Mouse (Mus musculus): ENCODE data around the gene Ucp2. TPM values are rescaled to one million over a fixed set of nuclear protein-coding genes. Genes with fewer than 3 reads are reported as not detected.

The Ucp2 gene
- polyA plus RNA-seq, 1 experiment from 2014 or later = 77.2 TPM

DNA sequence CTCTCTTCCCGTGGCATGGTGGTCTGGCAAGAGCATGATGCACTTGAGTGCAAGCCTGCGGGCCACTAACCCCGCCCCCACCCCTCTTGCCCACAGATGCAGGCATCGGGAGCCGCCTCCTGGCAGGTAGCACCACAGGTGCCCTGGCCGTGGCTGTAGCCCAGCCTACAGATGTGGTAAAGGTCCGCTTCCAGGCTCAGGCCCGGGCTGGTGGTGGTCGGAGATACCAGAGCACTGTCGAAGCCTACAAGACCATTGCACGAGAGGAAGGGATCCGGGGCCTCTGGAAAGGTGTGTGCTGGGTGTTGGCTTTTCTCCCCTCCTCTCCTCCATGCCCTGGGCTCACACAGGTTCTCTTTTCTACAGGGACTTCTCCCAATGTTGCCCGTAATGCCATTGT, 4.8 kb downstream of the Ucp2 start:
- peaks cover 26% of the 10 kb centered on the region; the same call in 1 of the 2 replicates for H3K4me1 ChIP-seq (replicated peaks; ENCODE audit: control insufficient read depth, insufficient read depth, low read length)
- H3K27me3 ChIP-seq (ENCODE audit: control insufficient read depth, insufficient read depth, low read length) = no peaks in the 10 kb centered on the region
- ATAC-seq (ENCODE audit: low FRiP score) = no peak
- H3K4me3 ChIP-seq (replicated peaks; ENCODE audit: low read length) = no peak overlapping the region
- 92% methylated on average over 13 of the region's 13 CpGs for WGBS
- no peak for DNase-seq (ENCODE audit: low spot score)
- H3K9ac ChIP-seq = no peak overlapping the region
- no peak overlapping the region for H3K4me2 ChIP-seq (replicated peaks)
- no peaks in the 10 kb centered on the region for H3K36me3 ChIP-seq (replicated peaks; ENCODE audit: control insufficient read depth, insufficient read depth)
- H3K9me3 ChIP-seq (ENCODE audit: control insufficient read depth, low read length) = no peaks in the 10 kb centered on the region
- H3K27ac ChIP-seq = no peak overlapping the region

- Histone ChIP-seq H3K36me3 (replicated peaks; ENCODE audit: control insufficient read depth, insufficient read depth) (no peaks in the 10 kb centered on the region), H3K27ac (no peak overlapping the region), H3K9ac (no peak overlapping the region), H3K4me3 (replicated peaks; ENCODE audit: low read length) (no peak overlapping the region), H3K9me3 (ENCODE audit: control insufficient read depth, low read length) (no peaks in the 10 kb centered on the region), H3K27me3 (ENCODE audit: control insufficient read depth, insufficient read depth, low read length) (no peaks in the 10 kb centered on the region), H3K4me1 (replicated peaks; ENCODE audit: control insufficient read depth, insufficient read depth, low read length) (peaks cover 19% of the 10 kb centered on the region; the same call in 1 of the 2 replicates), H3K4me2 (replicated peaks) (no peak overlapping the region)
- no peak for ATAC-seq (ENCODE audit: low FRiP score)
- DNase-seq (ENCODE audit: low spot score) = no peak
Observed at GRCm38 (mm10) chr7:100499465-100499864, 6.3 kb downstream of the Ucp2 start.

- DNase-seq (ENCODE audit: low spot score) = no peak
- H3K4me2 ChIP-seq (replicated peaks) = no peak overlapping the region
- H3K9me3 ChIP-seq (ENCODE audit: control insufficient read depth, low read length) = no peaks in the 10 kb centered on the region
- no peak overlapping the region for H3K9ac ChIP-seq
- no peak for ATAC-seq (ENCODE audit: low FRiP score)
- H3K4me3 ChIP-seq (replicated peaks; ENCODE audit: low read length) = no peak overlapping the region
- WGBS = 65% methylated on average over 16 of the region's 16 CpGs
- H3K27me3 ChIP-seq (ENCODE audit: control insufficient read depth, insufficient read depth, low read length) = no peaks in the 10 kb centered on the region
- peaks cover 10% of the 10 kb centered on the region; the same call in 1 of the 2 replicates for H3K4me1 ChIP-seq (replicated peaks; ENCODE audit: control insufficient read depth, insufficient read depth, low read length)
- no peaks in the 10 kb centered on the region for H3K36me3 ChIP-seq (replicated peaks; ENCODE audit: control insufficient read depth, insufficient read depth)
- no peak overlapping the region for H3K27ac ChIP-seq
Observed at GRCm38 (mm10) chr7:100500276-100500977, 7.3 kb downstream of the Ucp2 start.

DNA sequence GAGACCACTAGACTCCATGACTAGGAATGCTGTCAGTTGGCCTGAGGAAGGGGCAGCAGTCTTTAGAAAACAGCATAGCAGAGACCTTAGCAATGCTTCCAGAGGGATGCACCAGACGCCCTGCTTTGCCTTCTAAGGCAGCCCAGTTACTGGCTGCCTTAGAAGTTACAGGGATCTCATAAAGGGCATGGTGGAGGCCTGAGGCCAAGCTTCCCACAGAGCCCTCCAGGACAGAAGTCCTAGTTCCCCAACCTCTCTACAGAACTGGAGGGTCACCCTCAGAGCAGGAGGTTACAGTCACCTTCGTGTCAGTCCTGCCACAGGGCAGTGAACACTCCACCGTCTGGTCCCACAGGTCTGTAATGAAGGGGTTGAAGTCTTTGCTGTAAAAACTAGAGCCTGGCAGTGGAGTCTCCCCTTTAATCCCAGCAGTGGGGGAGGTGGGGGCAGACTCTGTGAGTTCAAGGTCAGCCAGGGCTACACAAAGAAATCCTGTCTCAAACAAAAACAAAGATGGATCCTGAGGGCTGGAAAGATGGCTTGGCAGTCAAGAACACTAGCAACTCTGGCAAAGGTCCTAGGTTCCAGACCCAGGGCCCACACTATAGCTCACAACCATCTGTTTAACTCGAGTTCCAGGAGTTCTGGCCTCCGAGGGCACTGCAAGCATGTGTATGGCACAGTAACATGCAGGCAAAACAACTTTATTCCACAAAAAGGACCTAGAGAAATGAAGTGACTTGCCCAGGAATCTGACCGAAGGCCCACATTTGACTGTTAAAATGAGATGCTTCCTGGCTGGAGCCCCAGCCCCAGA, 8.1 kb downstream of the Ucp2 start:
- H3K9ac ChIP-seq = no peak overlapping the region
- no peak for DNase-seq (ENCODE audit: low spot score)
- 82% methylated on average over 6 of the region's 6 CpGs for WGBS
- no peak overlapping the region for H3K27ac ChIP-seq
- H3K4me2 ChIP-seq (replicated peaks) = no peak overlapping the region
- no peaks in the 10 kb centered on the region for H3K36me3 ChIP-seq (replicated peaks; ENCODE audit: control insufficient read depth, insufficient read depth)
- H3K27me3 ChIP-seq (ENCODE audit: control insufficient read depth, insufficient read depth, low read length) = no peaks in the 10 kb centered on the region
- no peak overlapping the region for H3K4me3 ChIP-seq (replicated peaks; ENCODE audit: low read length)
- H3K9me3 ChIP-seq (ENCODE audit: control insufficient read depth, low read length) = no peaks in the 10 kb centered on the region
- no peak for ATAC-seq (ENCODE audit: low FRiP score)
- peaks cover 2% of the 10 kb centered on the region; the same call in 1 of the 2 replicates for H3K4me1 ChIP-seq (replicated peaks; ENCODE audit: control insufficient read depth, insufficient read depth, low read length)

GRCm38 (mm10) chr7:100501844-100502373, 8.8 kb downstream of the Ucp2 start:
- no peak overlapping the region for H3K4me2 ChIP-seq (replicated peaks)
- H3K9ac ChIP-seq = no peak overlapping the region
- no peak for ATAC-seq (ENCODE audit: low FRiP score)
- H3K36me3 ChIP-seq (replicated peaks; ENCODE audit: control insufficient read depth, insufficient read depth) = no peaks in the 10 kb centered on the region
- no peak for DNase-seq (ENCODE audit: low spot score)
- no peaks in the 10 kb centered on the region for H3K4me1 ChIP-seq (replicated peaks; ENCODE audit: control insufficient read depth, insufficient read depth, low read length)
- 71% methylated on average over 2 of the region's 2 CpGs for whole genome bisulfite sequencing
- no peak overlapping the region for H3K4me3 ChIP-seq (replicated peaks; ENCODE audit: low read length)
- H3K27me3 ChIP-seq (ENCODE audit: control insufficient read depth, insufficient read depth, low read length) = no peaks in the 10 kb centered on the region
- no peak overlapping the region for H3K27ac ChIP-seq
- H3K9me3 ChIP-seq (ENCODE audit: control insufficient read depth, low read length) = no peaks in the 10 kb centered on the region

- H3K36me3 ChIP-seq (replicated peaks; ENCODE audit: control insufficient read depth, insufficient read depth) = no peaks in the 10 kb centered on the region
- no peak overlapping the region for H3K4me2 ChIP-seq (replicated peaks)
- no peaks in the 10 kb centered on the region for H3K9me3 ChIP-seq (ENCODE audit: control insufficient read depth, low read length)
- H3K27me3 ChIP-seq (ENCODE audit: control insufficient read depth, insufficient read depth, low read length) = no peaks in the 10 kb centered on the region
- no peak for ATAC-seq (ENCODE audit: low FRiP score)
- DNase-seq (ENCODE audit: low spot score) = no peak
- no peak overlapping the region for H3K9ac ChIP-seq
- H3K4me1 ChIP-seq (replicated peaks; ENCODE audit: control insufficient read depth, insufficient read depth, low read length) = no peaks in the 10 kb centered on the region
- H3K4me3 ChIP-seq (replicated peaks; ENCODE audit: low read length) = no peak overlapping the region
- 88% methylated on average over 7 of the region's 7 CpGs for WGBS
- no peak overlapping the region for H3K27ac ChIP-seq
Observed at GRCm38 (mm10) chr7:100502374-100502922, 9.3 kb downstream of the Ucp2 start.

DNA sequence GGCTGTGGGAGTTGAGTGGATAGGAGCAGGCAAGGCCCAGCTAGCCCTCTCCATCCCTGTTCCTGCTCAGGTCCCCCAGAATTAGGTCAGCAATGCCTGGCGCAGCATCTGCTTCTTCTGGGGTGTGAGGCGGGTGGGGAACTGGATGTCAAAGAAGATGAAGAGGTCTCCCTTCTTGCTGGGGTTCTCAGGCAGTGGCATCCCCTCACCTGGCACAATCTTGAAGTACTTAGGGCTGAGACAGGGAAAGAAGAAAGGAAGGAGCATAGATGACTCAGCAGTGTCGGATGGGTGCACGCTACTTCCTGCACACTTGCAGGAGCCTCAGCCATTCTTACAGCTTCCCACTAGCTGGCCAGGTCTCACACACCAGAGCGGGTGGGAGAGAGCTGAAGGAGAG, 9.9 kb downstream of the Ucp2 start:
- ATAC-seq (ENCODE audit: low FRiP score) (no peak), DNase-seq (ENCODE audit: low spot score) (no peak)
- WGBS = 88% methylated on average over 5 of the region's 5 CpGs
- no peak overlapping the region for H3K27ac ChIP-seq
- H3K4me2 ChIP-seq (replicated peaks) = no peak overlapping the region
- no peaks in the 10 kb centered on the region for H3K9me3 ChIP-seq (ENCODE audit: control insufficient read depth, low read length)
- H3K4me3 ChIP-seq (replicated peaks; ENCODE audit: low read length) = no peak overlapping the region
- H3K4me1 ChIP-seq (replicated peaks; ENCODE audit: control insufficient read depth, insufficient read depth, low read length) = no peaks in the 10 kb centered on the region
- H3K27me3 ChIP-seq (ENCODE audit: control insufficient read depth, insufficient read depth, low read length) = no peaks in the 10 kb centered on the region
- no peaks in the 10 kb centered on the region for H3K36me3 ChIP-seq (replicated peaks; ENCODE audit: control insufficient read depth, insufficient read depth)
- H3K9ac ChIP-seq = no peak overlapping the region

- ATAC-seq (ENCODE audit: low FRiP score) (no peak), DNase-seq (ENCODE audit: low spot score) (no peak)
- 87% methylated on average over 13 of the region's 13 CpGs for WGBS
- H3K4me3 ChIP-seq (replicated peaks; ENCODE audit: low read length) = no peak overlapping the region
- H3K4me2 ChIP-seq (replicated peaks) = no peak overlapping the region
- no peaks in the 10 kb centered on the region for H3K27me3 ChIP-seq (ENCODE audit: control insufficient read depth, insufficient read depth, low read length)
- no peaks in the 10 kb centered on the region for H3K36me3 ChIP-seq (replicated peaks; ENCODE audit: control insufficient read depth, insufficient read depth)
- H3K4me1 ChIP-seq (replicated peaks; ENCODE audit: control insufficient read depth, insufficient read depth, low read length) = no peaks in the 10 kb centered on the region
- no peaks in the 10 kb centered on the region for H3K9me3 ChIP-seq (ENCODE audit: control insufficient read depth, low read length)
- H3K9ac ChIP-seq = no peak overlapping the region
- H3K27ac ChIP-seq = no peak overlapping the region
Observed at GRCm38 (mm10) chr7:100504740-100505487, 11.8 kb downstream of the Ucp2 start.

GRCm38 (mm10) chr7:100506494-100506893, 13.4 kb downstream of the Ucp2 start:
- H3K4me2 ChIP-seq (replicated peaks) = no peak overlapping the region
- H3K27me3 ChIP-seq (ENCODE audit: control insufficient read depth, insufficient read depth, low read length) = no peaks in the 10 kb centered on the region
- no peak for DNase-seq (ENCODE audit: low spot score)
- H3K4me1 ChIP-seq (replicated peaks; ENCODE audit: control insufficient read depth, insufficient read depth, low read length) = no peaks in the 10 kb centered on the region
- 75% methylated on average over 4 of the region's 4 CpGs for WGBS
- H3K27ac ChIP-seq = no peak overlapping the region
- H3K4me3 ChIP-seq (replicated peaks; ENCODE audit: low read length) = no peak overlapping the region
- ATAC-seq (ENCODE audit: low FRiP score) = no peak
- H3K9me3 ChIP-seq (ENCODE audit: control insufficient read depth, low read length) = no peaks in the 10 kb centered on the region
- H3K9ac ChIP-seq = no peak overlapping the region
- no peaks in the 10 kb centered on the region for H3K36me3 ChIP-seq (replicated peaks; ENCODE audit: control insufficient read depth, insufficient read depth)
